Mouse (Mus musculus): ENCODE measurements around the gene Chat.

DNA sequence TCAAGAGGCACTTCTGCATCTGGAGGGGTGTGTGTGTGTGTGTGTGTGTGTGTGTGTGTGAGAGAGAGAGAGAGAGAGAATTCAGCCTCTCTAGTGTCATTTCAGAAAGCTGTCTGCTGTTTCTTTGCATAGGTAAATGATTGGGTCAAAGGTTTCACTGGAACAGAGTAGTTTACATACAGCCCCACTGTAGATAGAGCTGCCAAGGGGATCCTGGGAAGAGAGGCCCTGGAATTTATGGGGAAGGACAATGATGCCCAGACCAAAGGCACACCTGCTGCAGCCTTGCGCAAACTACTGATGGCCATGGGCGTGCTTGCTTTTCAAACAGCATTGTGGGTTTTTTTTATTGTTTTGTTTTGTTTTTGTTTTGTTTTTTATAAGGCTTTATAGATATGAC, 93.3 kb downstream of the Chat start:
- TF ChIP-seq POLR2A (IDR thresholded peaks at IDR 0.05; ENCODE audit: extremely low read depth, insufficient read depth, low read length): no peak
- TF ChIP-seq CTCF (IDR thresholded peaks at IDR 0.05; ENCODE audit: low read depth, low read length): no peak
